Mouse (Mus musculus): ENCODE measurements around the gene Gm9789.
"Not testable (repeated sequence)": the region's sequence is repeated elsewhere in the genome, so short reads cannot be mapped to it uniquely, and the experiment has no call there.

The Gm9789 gene

DNA sequence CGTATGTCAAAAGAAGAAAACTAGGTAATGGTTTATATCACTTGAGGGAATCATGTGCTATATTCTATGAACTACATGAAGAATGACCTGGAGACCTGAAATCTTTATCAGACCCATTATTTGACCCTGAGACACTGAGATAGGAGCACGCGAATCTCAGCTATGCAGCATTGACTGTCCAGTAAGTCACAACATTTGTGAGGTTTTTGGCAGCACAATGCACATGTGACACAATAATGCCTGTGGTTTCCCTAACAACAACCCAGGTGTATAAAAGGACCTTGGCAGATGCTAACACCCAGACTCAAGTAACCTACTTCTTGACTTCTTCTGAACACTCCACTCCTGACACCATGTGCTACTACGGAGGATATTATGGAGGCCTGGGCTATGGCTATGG is at the start of gene Gm9789:
Gene Gm9789, plus strand, starts transcription at position 301 of the 400 bp plus-strand sequence.
- no peak for DNase-seq

DNA sequence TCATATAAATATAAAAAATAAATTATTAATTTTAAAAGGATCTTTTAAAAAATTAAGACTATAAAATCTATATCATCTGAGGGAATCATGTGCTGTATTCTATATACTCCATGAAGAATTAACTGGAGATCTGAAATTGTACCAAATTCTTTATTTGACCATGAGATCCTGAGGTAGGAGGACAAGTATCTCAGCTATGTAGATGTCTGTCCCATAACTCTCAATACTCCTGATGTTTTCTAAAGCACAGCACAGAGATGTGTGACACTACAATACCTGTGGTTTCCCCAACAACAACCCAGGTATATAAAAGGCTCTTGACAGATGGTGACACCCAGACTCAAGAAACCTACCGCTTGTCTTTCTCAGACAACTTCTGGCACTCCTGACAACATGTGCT is 17.2 kb upstream of the Gm9789 start, which contains the start of gene Gm6358:
Gene Gm6358, plus strand, starts transcription at position 301 of the 400 bp plus-strand sequence.
- DNase-seq: no peak

DNA sequence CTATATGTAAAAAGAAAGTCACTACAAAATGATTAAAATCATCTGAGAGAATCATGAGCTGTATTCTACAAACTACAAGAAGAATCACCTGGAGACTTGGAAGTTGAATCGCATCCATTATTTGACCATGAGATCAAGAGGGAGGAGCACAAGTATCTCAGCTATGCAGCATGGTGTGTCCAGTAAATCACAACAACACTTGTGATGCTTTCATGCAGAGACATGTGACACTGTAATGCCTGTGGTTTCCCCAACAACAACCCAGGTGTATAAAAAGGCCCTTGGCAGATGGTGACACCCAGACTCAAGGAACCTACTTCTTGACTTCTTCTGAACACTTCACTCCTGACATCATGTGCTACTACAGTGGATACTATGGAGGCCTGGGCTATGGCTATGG is 7.0 kb upstream of the Gm9789 start, which contains the start of gene Gm10061:
Gene Gm10061, plus strand, starts transcription at position 301 of the 400 bp plus-strand sequence.
- no peak for DNase-seq

DNA sequence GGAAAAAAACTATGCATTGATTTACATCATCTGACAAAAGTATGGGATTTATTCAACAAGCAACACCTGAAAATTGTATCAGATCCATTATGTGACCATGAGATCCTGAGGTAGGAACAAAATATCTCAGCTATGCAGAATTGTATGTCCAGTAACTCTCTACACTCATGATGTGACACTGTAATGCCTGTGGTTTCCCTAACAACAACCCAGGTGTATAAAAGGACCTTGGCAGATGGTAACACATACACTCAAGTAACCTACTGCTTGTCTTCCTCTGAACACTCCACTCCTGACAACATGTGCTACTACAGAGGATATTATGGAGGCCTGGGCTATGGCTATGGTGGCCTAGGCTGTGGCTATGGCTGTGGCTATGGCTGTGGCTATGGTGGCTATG is 11.4 kb downstream of the Gm9789 start, which contains the start of gene Gm7735:
Gene Gm7735, plus strand, starts transcription at position 301 of the 400 bp plus-strand sequence.
- not testable (repeated sequence) for DNase-seq

DNA sequence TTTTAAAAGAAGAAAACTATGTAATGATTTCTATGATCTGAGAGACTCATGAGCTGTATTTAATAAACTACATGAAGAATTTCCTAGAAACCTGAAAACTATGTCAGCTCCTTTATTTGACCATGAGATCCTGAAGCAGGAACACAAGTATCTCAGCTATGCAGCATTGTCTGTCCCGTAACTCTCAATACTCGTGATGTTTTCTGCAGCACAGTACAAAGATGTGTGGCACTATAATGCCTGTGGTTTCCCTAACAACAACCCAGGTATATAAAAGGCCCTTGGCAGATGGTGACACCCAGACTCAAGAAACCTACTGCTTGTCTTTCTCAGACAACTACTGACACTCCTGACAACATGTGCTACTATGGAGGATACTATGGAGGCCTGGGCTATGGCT is 16.7 kb downstream of the Gm9789 start, which contains the start of gene 1110057P08Rik:
Gene 1110057P08Rik, plus strand, starts transcription at position 301 of the 400 bp plus-strand sequence.
- DNase-seq: no peak

DNA sequence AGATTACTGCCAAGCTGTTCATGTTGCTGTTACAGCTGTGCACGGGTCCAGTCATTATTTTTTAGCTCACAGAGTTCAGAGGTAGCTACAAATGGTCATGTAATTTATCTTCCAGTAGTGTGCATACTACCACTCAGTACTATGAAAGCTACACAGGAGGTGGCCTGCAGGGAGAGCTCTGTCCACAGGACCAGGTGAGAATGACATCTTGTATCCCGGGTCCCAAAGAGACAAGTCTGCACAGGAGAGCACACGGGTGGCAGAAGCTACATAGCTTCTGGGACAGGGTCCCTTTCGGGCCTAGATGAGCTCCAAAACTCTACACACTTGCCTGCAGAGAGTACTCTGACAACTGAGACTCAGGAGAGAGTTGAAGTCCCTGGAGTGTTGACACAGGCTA is 30.9 kb downstream of the Gm9789 start:
- DNase-seq: peak; percentile 44

DNA sequence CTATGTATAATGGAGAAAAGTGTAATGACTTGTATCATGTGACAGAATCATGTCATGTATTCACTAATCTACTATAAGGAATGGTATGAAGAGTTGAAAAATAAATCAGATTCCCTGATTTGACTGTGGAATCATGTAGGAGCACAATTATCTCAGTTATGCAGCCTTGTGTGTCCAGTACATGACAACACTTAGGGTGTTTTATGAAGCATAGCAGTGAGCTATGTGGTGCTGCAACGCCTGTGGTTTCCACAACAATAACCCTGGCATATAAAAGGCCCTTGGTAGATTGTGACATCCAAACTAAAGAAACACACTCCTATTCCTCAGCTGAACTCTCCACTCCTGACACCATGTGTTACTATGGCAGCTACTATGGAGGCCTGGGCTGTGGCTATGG is 47.8 kb downstream of the Gm9789 start, which contains the start of gene Krtap20-2:
Gene Krtap20-2, plus strand, starts transcription at position 301 of the 400 bp plus-strand sequence.
- DNase-seq: no peak

Measured in heart, adult 11 months (tissue).